Mouse (Mus musculus) intestine, postnatal 0 days (tissue): ENCODE results near the gene Sec61b. TPM values are rescaled to one million over a fixed set of nuclear protein-coding genes. Genes with fewer than 3 reads are reported as not detected.
A peak's percentile ranks its signal among the peaks of the same experiment; 100 is the strongest.

Experiments used
- ATAC-seq: fragments of 200-750 bp; cut with Nextera tagmentation; 2 replicates; pipeline ENCODE4 v1.8.0; 2017; ENCODE audit warnings: mild to moderate bottlenecking, moderate TSS enrichment, moderate library complexity
- H3K27ac ChIP-seq: fragments of 300-500 bp; sonication (generic); 2 replicates; pipeline ENCODE4 v1.5.1; 2014; ENCODE audit warnings: mild to moderate bottlenecking, low read depth, low read length, moderate library complexity
- H3K27me3 ChIP-seq: fragments of 300-500 bp; sonication (generic); replicated peaks from 2 replicates; pipeline ENCODE4 v1.6.1; 2014; ENCODE audit warnings: low read length, mixed read lengths; ENCODE audit not compliant: control insufficient read depth, insufficient read depth
- H3K36me3 ChIP-seq: fragments of 300-500 bp; sonication (generic); 2 replicates; pipeline ENCODE4 v1.6.1; 2014; ENCODE audit warnings: mild to moderate bottlenecking, moderate library complexity; ENCODE audit not compliant: control insufficient read depth, insufficient read depth
- H3K4me1 ChIP-seq: fragments of 300-500 bp; sonication (generic); replicated peaks from 2 replicates; pipeline ENCODE4 v1.6.1; 2014; ENCODE audit warnings: antibody characterized with exemption, low read length, mixed read lengths; ENCODE audit not compliant: control insufficient read depth, insufficient read depth
- H3K4me2 ChIP-seq: fragments of 300-500 bp; sonication (generic); replicated peaks from 2 replicates; pipeline ENCODE4 v1.6.1; 2014; ENCODE audit warnings: low read depth, mild to moderate bottlenecking, moderate library complexity
- H3K4me3 ChIP-seq: fragments of 300-500 bp; sonication (generic); 2 replicates; pipeline ENCODE4 v1.5.1; 2014; ENCODE audit warnings: low read depth, low read length
- H3K9ac ChIP-seq: fragments of 300-500 bp; sonication (generic); 2 replicates; pipeline ENCODE4 v1.6.1; 2014; ENCODE audit warnings: mild to moderate bottlenecking, low read depth, low read length
- H3K9me3 ChIP-seq: fragments of 300-500 bp; sonication (generic); 2 replicates; pipeline ENCODE4 v1.6.1; 2016; ENCODE audit warnings: mixed run types; ENCODE audit not compliant: control insufficient read depth
- CTCF ChIP-seq: sonication (generic); IDR thresholded peaks from 2 replicates; pipeline ENCODE4 v1.5.1; 2016; ENCODE audit warnings: low read depth, mild to moderate bottlenecking, control low read depth, antibody characterized with exemption, moderate library complexity
- WGBS: fragments of 180-500 bp; shearing (Covaris S2); extraction: QIAGEN DNeasy Blood & Tissue Kit; methylation state at CpG from one replicate; pipeline ENCODE4 v1.1.7; 2014; 5-methylcytosine and 5-hydroxymethylcytosine counted together
- polyA plus RNA-seq: library from polyadenylated mRNA; unstranded; fragments of >200 nt; fragmentation: Nextera tagmentation; extraction: Ambion mirVana; gene quantifications from 2 replicates; pipeline ENCODE4 v1.2.1, GENCODE M21; 2015

Sec61b gene
- polyA plus RNA-seq, 1 experiment from 2014 or later, result 392 TPM

DNA sequence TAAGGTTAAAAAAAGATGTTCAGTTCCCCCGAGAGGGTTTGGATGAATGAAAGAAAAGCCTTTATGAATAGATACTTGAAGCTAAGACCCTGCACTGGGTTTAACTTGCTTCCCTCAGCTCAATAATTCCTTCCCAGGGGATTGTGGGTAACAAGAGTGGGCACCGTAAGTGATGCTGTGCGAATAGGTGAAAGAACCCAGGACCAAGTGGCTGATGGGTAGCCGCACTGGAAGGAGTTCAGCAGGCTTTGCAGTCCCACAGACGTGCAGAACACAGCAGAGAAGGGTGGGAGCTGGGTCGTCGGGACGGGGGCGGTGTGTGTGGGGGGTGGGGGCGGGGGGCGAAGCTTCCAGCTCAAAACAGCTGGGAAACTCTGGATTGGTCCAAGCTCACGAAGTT, 39.3 kb upstream of the Sec61b start:
- no peaks in the 10 kb centered on the region for H3K9me3 ChIP-seq
- ATAC-seq, result no peak
- no peak overlapping the region for H3K9ac ChIP-seq
- TF ChIP-seq CTCF, result no peak
- 67% methylated on average over 12 of the region's 12 CpGs for WGBS
- H3K36me3 ChIP-seq, result no peaks in the 10 kb centered on the region
- 0 out of 2 replicates have a peak, but pooled peaks cover 3% of the 10 kb centered on the region for H3K27me3 ChIP-seq
- no peak overlapping the region for H3K4me3 ChIP-seq
- H3K4me2 ChIP-seq, result no peak overlapping the region
- 0 out of 2 replicates have a peak, but pooled peaks cover 6% of the 10 kb centered on the region for H3K4me1 ChIP-seq
- no peak overlapping the region for H3K27ac ChIP-seq

DNA sequence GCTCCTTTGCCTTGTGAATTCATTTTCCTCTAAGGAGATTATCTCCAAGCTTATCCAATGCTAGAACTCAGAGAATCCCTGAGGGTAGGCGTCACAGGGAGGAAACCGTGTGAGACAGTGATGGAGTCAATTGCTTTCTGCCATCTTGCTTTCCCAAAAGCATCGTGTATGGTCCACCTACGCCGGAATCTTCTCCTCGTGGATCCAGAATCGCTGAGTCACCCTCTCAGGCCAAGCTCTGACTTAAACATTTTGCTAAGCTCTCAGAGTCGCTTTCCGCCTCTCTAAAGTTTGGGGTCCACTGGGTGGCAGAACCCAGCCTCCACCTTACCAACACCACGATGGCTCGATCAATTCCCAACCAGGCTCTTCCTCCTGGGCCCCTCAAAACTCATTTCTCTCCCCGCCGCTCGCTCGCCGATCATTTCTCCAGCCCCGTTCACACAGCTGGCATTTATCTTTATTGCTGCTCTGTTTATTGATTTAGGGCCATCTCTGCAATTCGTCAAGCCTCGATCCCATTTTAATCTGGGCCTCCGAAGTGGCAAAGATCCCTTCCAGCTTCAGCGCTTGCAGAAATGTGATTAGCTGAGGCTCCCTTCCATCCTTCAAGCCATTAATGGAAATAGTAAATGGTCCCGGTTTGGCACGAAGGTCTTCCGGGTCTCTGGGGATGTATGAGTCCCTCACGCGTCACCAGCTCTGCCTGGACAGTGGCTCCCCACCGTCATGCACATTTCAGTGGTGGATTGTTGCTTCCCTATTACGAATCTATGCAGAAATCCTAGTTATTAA, 38.7 kb upstream of the Sec61b start:
- no peaks in the 10 kb centered on the region for H3K36me3 ChIP-seq
- no peak; the same call in 1 of the 2 replicates for ATAC-seq
- WGBS, result 19% methylated on average over 28 of the region's 28 CpGs
- peak overlapping the region; percentile 58 for H3K4me2 ChIP-seq
- H3K27ac ChIP-seq, result no peak overlapping the region
- TF ChIP-seq CTCF, result no peak
- H3K9ac ChIP-seq, result no peak overlapping the region
- H3K9me3 ChIP-seq, result no peaks in the 10 kb centered on the region
- H3K4me3 ChIP-seq, result peak overlapping the region; percentile 11; the same call in 1 of the 2 replicates
- 0 out of 2 replicates have a peak, but pooled peaks cover 3% of the 10 kb centered on the region for H3K27me3 ChIP-seq
- H3K4me1 ChIP-seq, result 0 out of 2 replicates have a peak, but pooled peaks cover 6% of the 10 kb centered on the region

DNA sequence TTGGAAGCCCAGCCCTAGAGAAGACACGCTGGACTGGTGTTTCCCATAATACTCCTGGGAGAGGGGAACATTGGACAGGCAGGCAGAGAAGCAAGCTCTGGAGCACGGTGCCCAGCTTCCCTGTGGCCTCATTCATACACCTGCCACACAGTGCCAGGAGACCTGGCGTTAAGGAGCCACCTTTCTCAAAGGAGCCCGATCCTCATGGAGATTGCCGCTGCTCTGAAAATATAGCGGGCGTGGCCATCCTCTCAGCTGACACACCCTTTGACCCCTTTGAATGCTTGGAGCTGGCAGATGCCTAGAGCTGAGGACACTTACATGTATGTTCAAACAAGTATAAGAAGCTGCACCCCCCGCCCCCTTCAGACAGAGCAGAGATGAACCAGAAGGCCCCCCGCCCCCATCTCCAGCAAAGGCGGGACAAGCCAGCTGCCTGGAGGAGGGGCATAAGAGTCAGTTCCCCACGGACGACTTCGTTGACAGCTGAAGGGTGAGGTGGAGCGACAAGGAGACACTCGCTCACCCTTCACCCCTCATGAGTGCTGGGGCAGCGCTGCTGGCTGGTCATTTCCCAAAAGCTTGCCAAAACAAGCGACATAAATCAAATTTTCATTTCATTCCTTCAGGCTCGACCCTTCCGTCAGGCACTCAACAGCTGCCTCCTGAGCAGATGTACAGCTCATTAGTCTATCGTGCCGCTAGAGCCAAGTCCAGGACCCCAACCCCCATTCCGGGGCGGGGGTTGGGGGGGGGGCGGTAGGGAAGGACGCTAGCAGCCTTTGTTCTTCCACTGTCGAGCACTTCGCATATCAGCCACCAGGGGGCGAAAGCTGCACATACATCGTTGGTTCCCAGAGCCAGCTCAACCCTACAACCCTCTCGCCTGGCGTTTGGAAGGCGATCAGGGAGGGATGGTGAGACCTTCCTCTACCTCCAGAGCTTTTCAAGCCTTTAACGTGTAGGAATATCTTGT, 36.8 kb upstream of the Sec61b start:
- peak; percentile 92 for TF ChIP-seq CTCF
- H3K27me3 ChIP-seq, result 0 out of 2 replicates have a peak, but pooled peaks cover 3% of the 10 kb centered on the region
- 0 out of 2 replicates have a peak, but pooled peaks cover 6% of the 10 kb centered on the region for H3K4me1 ChIP-seq
- H3K27ac ChIP-seq, result no peak overlapping the region
- H3K4me2 ChIP-seq, result peak overlapping the region; percentile 97
- H3K4me3 ChIP-seq, result peak overlapping the region; percentile 51
- H3K9me3 ChIP-seq, result no peaks in the 10 kb centered on the region
- ATAC-seq, result peak; percentile 68
- H3K36me3 ChIP-seq, result no peaks in the 10 kb centered on the region
- peak overlapping the region; percentile 53 for H3K9ac ChIP-seq
- WGBS, result 1% methylated on average over 33 of the region's 33 CpGs

DNA sequence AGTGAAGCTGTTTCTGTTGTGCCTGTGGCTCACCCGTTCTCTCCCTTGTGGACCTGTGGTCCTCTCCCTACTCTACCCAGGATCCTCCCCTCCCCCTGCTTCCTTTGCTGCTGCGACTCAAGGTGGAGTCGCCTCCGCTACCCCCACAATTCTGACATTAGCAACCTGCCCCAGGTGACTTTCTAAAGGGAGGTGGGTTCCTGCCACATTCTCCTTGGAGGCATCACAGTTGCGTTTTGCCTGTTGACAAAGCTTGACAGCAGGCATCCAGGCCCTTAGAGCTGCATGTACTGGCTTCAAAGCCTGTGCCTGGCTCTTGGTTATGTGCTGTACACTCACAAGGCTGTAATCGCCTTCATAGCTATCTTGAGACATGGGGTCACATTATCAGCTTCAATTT, 35.5 kb upstream of the Sec61b start:
- H3K4me3 ChIP-seq, result no peak overlapping the region
- no peak overlapping the region for H3K27ac ChIP-seq
- H3K4me1 ChIP-seq, result 0 out of 2 replicates have a peak, but pooled peaks cover 6% of the 10 kb centered on the region
- no peak overlapping the region for H3K4me2 ChIP-seq
- TF ChIP-seq CTCF, result no peak
- H3K27me3 ChIP-seq, result 0 out of 2 replicates have a peak, but pooled peaks cover 3% of the 10 kb centered on the region
- no peak overlapping the region for H3K9ac ChIP-seq
- no peaks in the 10 kb centered on the region for H3K36me3 ChIP-seq
- ATAC-seq, result no peak
- 83% methylated on average over 6 of the region's 6 CpGs for WGBS
- no peaks in the 10 kb centered on the region for H3K9me3 ChIP-seq

DNA sequence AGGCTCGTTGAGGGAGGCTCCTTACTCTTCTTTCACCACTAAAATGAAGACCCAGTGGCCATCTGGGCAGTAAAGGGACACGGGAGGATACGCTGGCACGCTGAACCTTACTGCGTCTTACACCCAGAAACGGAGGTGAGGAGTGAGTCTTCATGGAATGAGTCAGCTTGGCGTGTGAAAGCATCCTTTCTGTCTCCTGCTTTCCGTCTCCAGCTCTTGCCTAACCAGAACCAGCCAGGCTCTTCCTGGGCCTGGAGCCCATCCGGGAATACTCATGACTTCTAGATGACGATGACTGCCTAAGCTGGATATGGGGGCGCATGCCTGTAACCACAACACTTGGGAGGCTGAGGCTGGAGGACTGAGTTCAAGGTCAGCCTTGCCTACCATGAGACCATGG, 33.5 kb upstream of the Sec61b start:
- Histone ChIP-seq H3K4me1 (0 out of 2 replicates have a peak, but pooled peaks cover 2% of the 10 kb centered on the region), H3K36me3 (no peaks in the 10 kb centered on the region), H3K27me3 (no peaks in the 10 kb centered on the region), H3K9ac (no peak overlapping the region), H3K4me3 (no peak overlapping the region), H3K27ac (no peak overlapping the region), H3K9me3 (no peaks in the 10 kb centered on the region), H3K4me2 (no peak overlapping the region)
- ATAC-seq, result no peak
- 86% methylated on average over 11 of the region's 11 CpGs for WGBS
- TF ChIP-seq CTCF, result no peak

DNA sequence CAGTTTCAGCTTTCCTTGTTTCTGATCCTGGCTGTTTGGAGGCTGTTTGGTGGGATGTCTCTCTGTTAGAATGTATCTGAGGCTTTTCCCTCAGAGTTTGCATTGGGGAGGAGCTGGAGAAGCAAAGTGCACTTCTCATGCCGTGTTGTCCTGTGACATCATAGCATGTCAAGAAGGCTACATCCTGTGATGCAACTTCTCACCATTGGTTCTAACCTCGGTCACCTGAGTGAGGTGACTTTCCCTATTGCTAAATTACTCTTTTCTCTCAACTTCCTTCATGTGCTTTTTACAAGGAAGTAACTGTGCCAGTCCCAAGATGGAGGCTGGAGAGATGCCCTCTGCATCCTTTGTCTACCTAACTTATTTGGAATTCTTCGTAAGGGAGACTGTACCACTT, 25.9 kb upstream of the Sec61b start:
- no peaks in the 10 kb centered on the region for H3K4me1 ChIP-seq
- H3K4me3 ChIP-seq, result no peak overlapping the region
- no peak overlapping the region for H3K9ac ChIP-seq
- H3K4me2 ChIP-seq, result no peak overlapping the region
- no peak for ATAC-seq
- no peaks in the 10 kb centered on the region for H3K9me3 ChIP-seq
- no peak overlapping the region for H3K27ac ChIP-seq
- H3K36me3 ChIP-seq, result no peaks in the 10 kb centered on the region
- TF ChIP-seq CTCF, result no peak
- no peaks in the 10 kb centered on the region for H3K27me3 ChIP-seq
- WGBS, result 82% methylated on average over 3 of the region's 3 CpGs
